Mouse (Mus musculus) ES-Bruce4 (cell line): ENCODE measurements around the gene 5330417C22Rik.

Source experiments
- CTCF ChIP-seq: IDR thresholded peaks from one replicate; pipeline ENCODE4 v1.8.1; 2011; ENCODE audit warnings: low read depth, low read length
- EP300 ChIP-seq: IDR thresholded peaks from 2 replicates; pipeline ENCODE4 v1.6.1; 2011; ENCODE audit warnings: low read depth, low read length; ENCODE audit not compliant: insufficient read depth

DNA sequence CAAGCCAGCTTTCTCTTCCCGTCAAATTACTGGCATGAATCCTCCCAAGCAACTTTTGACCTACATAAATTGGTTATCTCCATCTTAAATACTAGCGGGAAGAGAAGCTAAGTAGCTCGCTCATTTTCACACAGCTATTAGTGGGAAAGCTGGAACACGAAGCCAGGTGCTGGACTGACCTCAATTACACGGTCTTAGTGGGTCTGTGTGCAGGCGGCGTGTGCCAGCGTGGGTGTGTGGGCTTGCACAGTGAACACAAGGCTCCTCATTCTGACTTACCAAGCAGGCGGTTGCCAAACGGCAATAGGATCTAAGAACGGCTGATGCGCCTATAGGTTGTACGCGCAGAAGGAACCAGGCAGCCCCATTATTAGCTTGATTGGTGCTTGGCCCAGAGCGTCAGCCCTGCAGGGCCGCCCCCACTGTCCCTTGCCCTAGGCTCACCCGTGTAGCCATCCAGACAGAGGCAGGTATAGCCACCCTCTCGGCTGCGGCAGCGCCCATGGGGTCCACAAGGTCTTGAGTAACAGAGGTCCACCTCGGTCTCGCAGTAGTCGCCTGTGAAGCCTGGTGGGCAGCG is 129.9 kb downstream of the 5330417C22Rik start:
- TF ChIP-seq CTCF = no peak
- no peak for TF ChIP-seq EP300
